10 mouse cellular contexts compared by ENCODE assay signal in genomic region chr4:110290056-110290455, GRCm38 (mm10).
DNase-seq lines count a peak whose midpoint lies in the region; ATAC-seq lines count a peak whose summit lies in the region.
"Had no signal": no experiment of that assay in that cellular context is flagged by ENCODE, and none has a peak within 500 bp of the region (broad histone marks: within the 10 kb centered on the region; RNA-seq: fewer than 3 reads in every experiment).

No protein-coding gene starts in this region.

- no peaks in the 10 kb centered on the region for H3K9me3 ChIP-seq in forebrain, embryonic 11.5 days (ENCODE audit: control insufficient read depth, low read length)
- no peaks in the 10 kb centered on the region for H3K9me3 ChIP-seq in midbrain, embryonic 10.5 days (replicated peaks)
- H3K9me3 ChIP-seq: stomach, embryonic 15.5 days had no signal

- WGBS in forebrain, embryonic 11.5 days, result 19% methylated on average over 12 of the region's 12 CpGs
- WGBS in midbrain, embryonic 10.5 days, result 41% methylated on average over 12 of the region's 12 CpGs

- peak overlapping the region; percentile 68; the same call in 1 of the 2 replicates for H3K27ac ChIP-seq in forebrain, embryonic 11.5 days (ENCODE audit: low read depth, low read length)
- peak overlapping the region; percentile 81 for H3K27ac ChIP-seq in midbrain, embryonic 10.5 days (replicated peaks)
- H3K27ac ChIP-seq: stomach, embryonic 15.5 days had no signal

- peak; percentile 43 to 49 for DNase-seq in right cerebral cortex, postnatal 10 days (ENCODE audit: low spot score in 2 of 2)
- DNase-seq in right cerebral cortex, adult 18-20 months, result no peak
- peak; percentile 69 for DNase-seq in forebrain, embryonic 11.5 days (ENCODE audit: low spot score)
- DNase-seq in midbrain, embryonic 10.5 days (ENCODE audit: low spot score), result peak; percentile 24
- peak; percentile 29 for DNase-seq in right cerebral cortex, postnatal 4 days
- no peak for DNase-seq in gastrocnemius, postnatal 4 days (ENCODE audit: low spot score in 2 of 2)
- no peak for DNase-seq in adrenal gland, adult 8-10 months
- no peak for DNase-seq in thymus, postnatal 14 days
- DNase-seq: adrenal gland, postnatal 10 days had no signal

- H3K4me1 ChIP-seq in forebrain, embryonic 11.5 days (replicated peaks; ENCODE audit: control insufficient read depth, insufficient read depth, low read length), result peaks cover 7% of the 10 kb centered on the region; the same call in 1 of the 2 replicates
- peaks cover 82% of the 10 kb centered on the region for H3K4me1 ChIP-seq in midbrain, embryonic 10.5 days
- H3K4me1 ChIP-seq: stomach, embryonic 15.5 days had no signal

- no peaks in the 10 kb centered on the region for H3K27me3 ChIP-seq in forebrain, embryonic 11.5 days (ENCODE audit: control insufficient read depth, insufficient read depth, low read length)
- H3K27me3 ChIP-seq in midbrain, embryonic 10.5 days (ENCODE audit: low read depth, poor library complexity, severe bottlenecking), result peaks cover 50% of the 10 kb centered on the region
- H3K27me3 ChIP-seq: stomach, embryonic 15.5 days had no signal

- no peaks in the 10 kb centered on the region for H3K36me3 ChIP-seq in forebrain, embryonic 11.5 days (ENCODE audit: control insufficient read depth, insufficient read depth, low read length)
- no peaks in the 10 kb centered on the region for H3K36me3 ChIP-seq in midbrain, embryonic 10.5 days
- H3K36me3 ChIP-seq: stomach, embryonic 15.5 days had no signal

- peak overlapping the region; percentile 13; the same call in 1 of the 2 replicates for H3K4me3 ChIP-seq in forebrain, embryonic 11.5 days (ENCODE audit: low read depth, low read length)
- H3K4me3 ChIP-seq in midbrain, embryonic 10.5 days, result peak overlapping the region; percentile 44
- H3K4me3 ChIP-seq: stomach, embryonic 15.5 days had no signal

- peak; percentile 53 for ATAC-seq in forebrain, embryonic 11.5 days (replicated peaks; ENCODE audit: low FRiP score)

- peak overlapping the region; percentile 51 for H3K4me2 ChIP-seq in forebrain, embryonic 11.5 days (ENCODE audit: low read depth, low read length, severe bottlenecking)
- H3K4me2 ChIP-seq: stomach, embryonic 15.5 days had no signal

- peak overlapping the region; percentile 37; the same call in 1 of the 2 replicates for H3K9ac ChIP-seq in forebrain, embryonic 11.5 days (ENCODE audit: low read length)
- H3K9ac ChIP-seq: stomach, embryonic 15.5 days had no signal

Comparison
In these comparisons a context has a peak if more than half of its experiments do, and no peak if none do; other contexts are left out.
1. DNase-seq: peak in right cerebral cortex, postnatal 10 days (2 of 2), forebrain, embryonic 11.5 days (single experiment), midbrain, embryonic 10.5 days (single experiment) and right cerebral cortex, postnatal 4 days (single experiment); none in right cerebral cortex, adult 18-20 months (single experiment), gastrocnemius, postnatal 4 days (0 of 2), adrenal gland, adult 8-10 months (single experiment) and thymus, postnatal 14 days (single experiment).